Mouse (Mus musculus) 416B (cell line): ENCODE measurements around the gene Cdkl3.
"Not testable (repeated sequence)": the region's sequence is repeated elsewhere in the genome, so short reads cannot be mapped to it uniquely, and the experiment has no call there.

ENCODE experiments used
- DNase-seq: peaks from one replicate; pipeline ENCODE4 v3.0.0; 2011; ENCODE audit warnings: low read depth

The Cdkl3 gene

DNA sequence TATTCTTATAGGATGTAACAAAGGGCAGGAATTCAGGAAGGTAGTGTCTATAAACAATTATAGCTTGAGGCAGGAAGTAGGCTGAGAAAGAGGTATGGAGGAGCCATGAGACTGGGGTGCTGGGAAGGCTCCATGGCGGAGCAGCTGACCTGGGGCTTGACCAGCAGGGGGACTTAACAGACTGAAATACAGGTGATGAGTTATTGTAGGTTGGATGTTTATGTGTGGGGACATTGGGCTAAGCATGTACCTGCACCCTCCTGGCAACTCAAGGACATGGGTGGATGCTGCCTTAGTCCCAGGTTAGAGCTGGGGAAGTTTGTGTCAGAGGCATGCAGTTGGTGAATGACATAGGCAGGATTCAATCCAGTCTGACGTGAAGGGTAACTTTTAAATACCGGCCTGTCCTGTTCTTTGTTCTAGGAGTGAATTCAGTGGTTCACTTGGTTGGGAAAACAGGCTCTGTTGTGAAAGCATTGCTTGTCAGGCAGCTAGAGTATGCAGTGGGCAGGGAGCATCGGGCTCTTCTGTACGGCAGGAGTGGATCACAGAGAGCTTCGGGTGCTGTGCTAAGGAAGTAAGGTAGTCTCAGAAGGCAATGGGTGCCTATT is 72.8 kb downstream of the Cdkl3 start:
- DNase-seq = no peak

DNA sequence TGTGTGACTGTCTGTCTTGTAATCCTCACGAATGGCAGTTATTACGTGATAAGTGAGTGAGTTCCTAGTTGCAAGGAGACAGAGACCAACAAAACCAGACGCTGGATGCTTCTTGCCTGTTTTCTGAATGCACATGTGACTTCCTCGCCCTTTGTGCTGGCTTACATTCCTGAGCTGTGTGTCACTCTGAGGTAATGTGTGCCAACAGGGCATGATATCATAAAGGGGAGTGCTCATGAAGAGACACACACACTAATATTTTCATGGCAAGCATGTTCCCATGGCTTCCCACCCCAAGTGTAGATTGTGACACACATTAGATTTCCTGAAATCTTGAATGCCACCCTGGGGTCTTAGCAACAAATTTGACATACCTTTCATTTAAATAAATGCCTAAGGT is 73.9 kb downstream of the Cdkl3 start:
- peak; percentile 45 for DNase-seq

DNA sequence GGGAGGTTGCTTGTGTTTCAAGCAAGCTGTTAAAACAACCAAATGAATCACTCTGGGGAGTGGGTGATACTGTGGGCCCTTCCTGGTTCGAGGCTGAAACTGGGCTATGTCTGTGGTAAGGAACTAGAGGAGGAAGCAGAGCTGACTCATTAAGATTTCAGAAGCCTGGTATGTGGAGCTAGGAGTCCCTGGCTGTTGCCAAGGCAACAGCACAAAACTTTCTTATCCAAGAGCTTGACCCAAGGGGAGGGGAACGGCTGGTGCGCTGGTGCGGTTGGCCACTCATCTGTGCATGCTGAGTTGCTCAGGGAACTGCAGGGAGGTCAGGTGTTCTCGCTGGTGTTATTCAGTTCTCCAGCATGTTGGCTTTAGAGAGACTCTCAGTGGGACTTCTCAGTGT is 76.0 kb downstream of the Cdkl3 start:
- DNase-seq = peak; percentile 97

DNA sequence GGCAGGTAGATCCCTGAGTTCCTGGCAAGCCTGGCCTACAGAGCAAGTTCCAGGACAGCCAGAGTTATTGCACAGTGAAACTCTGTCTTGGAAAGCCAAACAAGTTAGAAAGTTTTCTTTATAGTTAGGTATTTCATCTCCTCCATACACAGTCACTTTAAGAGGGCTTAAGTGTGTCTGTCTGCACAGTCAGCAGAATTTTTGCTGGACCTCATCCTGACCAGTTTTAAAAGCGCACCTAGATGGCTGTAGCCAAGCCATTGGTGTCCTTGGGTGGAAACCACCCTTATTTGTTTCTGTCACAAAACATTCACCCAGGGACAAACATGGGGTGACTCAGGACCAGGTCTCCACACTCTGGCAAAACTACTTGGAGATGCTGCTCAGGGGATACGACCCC is 76.6 kb downstream of the Cdkl3 start:
- no peak for DNase-seq

DNA sequence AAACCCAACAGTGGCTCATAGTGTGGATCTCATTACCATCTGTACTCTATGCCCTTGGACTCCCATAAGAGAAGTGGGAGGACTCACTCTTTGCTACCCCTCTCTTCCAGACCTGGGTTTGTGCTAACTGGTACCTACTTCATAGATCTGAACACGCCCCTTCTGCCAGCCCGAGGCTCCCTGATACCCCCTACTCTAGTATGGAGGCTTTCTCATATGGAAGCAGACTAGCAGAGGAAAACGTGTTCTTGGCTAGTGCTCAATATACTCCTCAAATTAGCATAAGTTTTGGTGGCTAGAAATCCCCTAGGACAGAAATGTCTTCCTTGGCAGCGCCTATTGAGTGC is 81.8 kb downstream of the Cdkl3 start:
- no peak for DNase-seq

DNA sequence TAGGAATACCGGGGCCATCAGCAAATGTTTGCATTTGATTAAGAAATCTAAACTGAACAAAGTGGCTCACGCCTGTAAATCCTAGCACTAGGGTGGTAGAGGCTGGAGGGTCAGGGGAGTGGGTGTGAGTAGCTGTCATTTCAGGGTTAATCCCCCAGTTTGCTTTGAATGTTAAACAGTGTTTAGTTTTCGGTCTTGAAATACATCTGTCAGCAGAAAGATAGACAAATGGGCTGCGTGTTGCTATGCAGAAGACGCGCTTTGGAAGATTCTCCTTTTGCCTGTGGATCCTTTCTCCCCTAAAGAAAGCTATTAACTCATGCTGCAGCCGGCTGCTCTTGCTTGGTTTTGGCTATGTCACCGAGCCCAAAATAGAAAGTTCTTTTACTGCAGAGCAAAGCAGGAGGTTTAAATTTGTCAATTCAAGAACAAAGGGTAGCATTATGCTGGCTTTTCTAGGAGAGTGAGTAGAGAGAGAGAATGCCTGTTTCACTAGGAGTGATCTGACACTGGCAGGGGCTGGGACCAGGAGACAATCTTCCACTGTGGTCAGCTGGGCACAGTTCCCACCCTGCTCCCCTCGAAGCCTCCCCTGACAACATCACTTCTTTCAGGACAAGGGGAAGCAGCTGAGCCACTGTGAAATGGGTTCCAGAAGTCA is 82.3 kb downstream of the Cdkl3 start:
- no peak for DNase-seq

GRCm38 (mm10) chr11:52089291-52089690 is 85.3 kb downstream of the Cdkl3 start:
- DNase-seq = no peak

DNA sequence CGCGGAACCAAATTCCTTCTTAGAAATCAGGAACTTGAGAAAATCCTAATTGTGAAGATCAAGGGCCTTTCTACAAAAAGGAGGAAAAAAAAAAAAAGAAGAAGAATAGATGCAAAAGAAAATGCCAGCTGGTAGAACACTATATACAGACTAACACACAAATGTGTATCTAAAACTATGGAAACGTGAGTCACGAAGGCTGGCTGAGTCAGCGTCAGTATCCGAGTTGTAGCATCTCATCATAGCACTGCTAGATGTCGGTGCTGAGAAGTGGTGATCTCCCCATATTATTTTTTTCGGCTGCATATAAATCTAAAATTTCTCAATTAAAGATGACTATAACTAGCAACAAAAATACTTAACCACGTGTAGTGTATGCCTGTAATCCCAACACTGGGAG is 87.2 kb downstream of the Cdkl3 start:
- DNase-seq = no peak

DNA sequence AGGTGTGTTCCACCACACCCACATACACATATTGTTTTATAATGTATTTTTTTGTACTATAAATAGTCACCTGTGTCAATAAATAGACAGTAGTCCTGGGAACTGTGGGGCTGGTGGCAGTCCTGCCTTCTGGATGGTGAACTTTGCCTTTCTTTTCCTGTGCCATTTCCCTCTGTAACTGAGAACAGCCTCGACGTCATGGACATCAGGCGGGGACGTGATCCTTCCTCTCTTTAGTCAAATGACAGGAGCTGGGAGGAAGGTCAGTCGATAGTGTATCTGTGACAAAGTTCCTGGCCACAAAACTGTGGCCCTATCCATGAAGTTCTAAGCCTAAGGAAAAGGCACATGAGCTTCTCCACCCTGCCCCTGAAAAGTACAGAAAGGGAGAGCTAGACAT is 90.5 kb downstream of the Cdkl3 start:
- no peak for DNase-seq

DNA sequence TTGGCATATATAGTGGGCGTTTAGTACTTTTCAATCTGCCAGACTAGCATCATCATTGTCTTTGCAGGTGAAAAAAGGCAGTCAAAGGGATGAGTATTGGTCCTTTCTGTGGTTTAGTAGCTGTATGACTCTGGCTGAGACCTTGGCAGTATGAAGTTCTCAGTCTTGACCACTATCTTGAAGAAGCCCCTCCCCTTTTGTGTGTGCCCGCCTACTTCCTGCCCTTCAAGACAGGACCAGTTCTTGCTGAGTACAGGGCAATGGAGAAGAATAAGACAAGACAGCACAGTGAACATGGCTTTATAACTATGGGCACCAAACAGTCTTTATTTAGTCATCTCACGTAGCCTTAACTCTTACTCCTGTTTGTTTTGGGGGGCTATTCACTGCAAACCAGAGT is 93.0 kb downstream of the Cdkl3 start:
- DNase-seq = peak; percentile 77

- no peak for DNase-seq
Observed at GRCm38 (mm10) chr11:52097596-52097995, 93.6 kb downstream of the Cdkl3 start.

- peak; percentile 99 for DNase-seq
Observed at GRCm38 (mm10) chr11:52098398-52098946, 94.5 kb downstream of the Cdkl3 start, which contains the start of gene Ppp2ca. Gene Ppp2ca, plus strand, starts transcription at chr11:52098681.

- DNase-seq = peak; percentile 51
Observed at GRCm38 (mm10) chr11:52099031-52099761, 95.2 kb downstream of the Cdkl3 start.

- peak; percentile 83 for DNase-seq
Observed at GRCm38 (mm10) chr11:52099771-52100219, 95.8 kb downstream of the Cdkl3 start.

GRCm38 (mm10) chr11:52102977-52103376 is 99.0 kb downstream of the Cdkl3 start:
- no peak for DNase-seq

DNA sequence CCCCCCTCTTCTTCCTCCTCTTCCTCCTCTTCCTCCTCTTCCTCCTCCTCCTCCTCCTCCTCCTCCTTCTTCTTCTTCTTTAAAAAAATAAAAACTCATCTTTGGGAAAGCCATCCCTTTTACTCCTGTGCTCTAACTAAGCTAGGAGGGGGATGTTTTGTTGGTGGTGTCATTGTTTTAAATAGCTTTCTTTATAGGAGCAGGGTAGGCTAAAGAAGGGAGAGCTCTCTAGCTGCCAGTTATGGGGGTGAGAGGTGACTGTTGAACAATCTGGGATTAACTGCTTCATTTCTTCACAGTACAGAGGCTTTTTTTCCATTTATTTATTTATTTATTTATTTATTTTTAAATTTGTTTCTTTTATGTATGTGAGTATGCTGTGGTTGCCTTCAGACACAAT is 101.5 kb downstream of the Cdkl3 start:
- no peak for DNase-seq

DNA sequence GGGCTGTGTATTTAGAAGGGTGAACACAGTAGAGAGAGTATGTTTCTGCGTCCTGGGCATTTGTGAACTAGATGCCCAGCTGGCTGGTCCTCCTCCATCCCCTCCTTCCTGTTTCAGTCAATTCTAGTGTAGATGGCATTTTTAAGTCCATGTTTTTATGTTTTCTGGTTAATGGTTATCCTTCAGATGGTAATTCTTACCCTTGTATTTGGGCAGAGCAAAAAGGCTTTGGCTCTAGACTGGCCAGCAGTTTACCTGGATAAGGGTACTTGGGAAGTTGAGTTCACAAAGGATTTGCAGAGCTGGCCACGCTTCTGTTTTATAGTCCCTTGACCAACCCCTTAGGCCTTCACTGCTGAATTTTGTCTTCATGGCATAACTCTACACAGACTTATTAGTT is 102.0 kb downstream of the Cdkl3 start:
- no peak for DNase-seq

- no peak for DNase-seq
Observed at GRCm38 (mm10) chr11:52106438-52106837, 102.4 kb downstream of the Cdkl3 start.

DNA sequence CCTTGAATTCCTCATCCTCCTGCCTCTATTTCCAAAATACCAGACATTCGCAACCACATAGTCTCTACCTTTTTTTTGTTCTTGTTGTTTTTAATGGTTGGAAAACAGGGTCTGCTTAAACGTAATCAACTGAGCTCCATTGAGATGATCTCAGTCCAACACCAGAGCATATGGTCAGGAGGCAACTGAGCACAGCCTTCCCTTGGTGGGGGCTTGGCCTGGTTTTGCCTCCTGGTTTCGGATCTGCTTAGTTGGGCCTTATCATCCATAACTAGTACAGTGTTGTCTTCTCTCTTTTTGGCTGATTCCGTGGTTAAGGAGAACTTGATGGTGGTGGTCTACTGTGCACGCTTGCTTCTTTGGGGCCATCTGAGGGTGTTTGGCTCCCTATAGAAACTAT is 104.8 kb downstream of the Cdkl3 start:
- no peak for DNase-seq

DNA sequence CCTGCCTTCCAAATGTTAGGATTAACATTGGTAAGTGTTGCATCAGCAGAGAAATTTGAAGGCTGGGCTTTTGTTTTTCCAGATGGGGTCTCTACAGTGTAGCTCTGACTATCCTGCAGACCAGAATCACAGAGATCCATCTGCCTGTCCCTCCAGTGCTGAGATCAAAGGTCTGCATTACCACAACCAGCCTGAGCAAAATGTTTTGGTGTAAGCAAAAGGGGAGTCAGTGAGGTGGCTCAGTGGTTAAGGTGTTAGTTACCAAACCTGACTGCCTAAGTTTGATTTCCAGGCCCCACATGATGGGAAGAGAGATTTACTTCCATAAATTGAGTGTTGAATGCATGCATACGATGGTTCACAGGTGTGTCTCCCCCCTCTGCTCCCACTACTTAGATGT is 105.4 kb downstream of the Cdkl3 start:
- no peak for DNase-seq

DNA sequence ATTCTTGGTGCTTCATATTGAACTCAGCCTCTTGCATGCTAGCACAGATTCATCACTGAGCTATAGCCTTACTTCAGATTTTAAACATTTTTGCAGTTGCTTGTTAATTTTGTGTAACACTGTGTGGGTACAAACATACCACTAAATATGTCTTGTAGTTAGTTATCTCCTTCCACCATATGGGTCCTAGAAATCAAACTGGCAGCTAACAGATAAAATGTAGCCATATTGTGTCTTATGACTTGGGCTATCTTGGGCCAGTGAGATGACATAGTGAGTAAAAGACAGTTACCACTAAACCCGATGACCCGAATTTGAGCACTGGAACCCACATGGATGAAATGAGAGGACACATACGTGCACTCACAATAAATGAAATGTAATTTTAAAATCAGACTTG is 111.5 kb downstream of the Cdkl3 start:
- no peak for DNase-seq

- DNase-seq = not testable (repeated sequence)
Observed at GRCm38 (mm10) chr11:52116117-52116516, 112.1 kb downstream of the Cdkl3 start.

- no peak for DNase-seq
Observed at GRCm38 (mm10) chr11:52117156-52117555, 113.1 kb downstream of the Cdkl3 start.
